Mouse (Mus musculus) C2C12 (cell line): ENCODE measurements around the gene Slc12a1. TPM values are rescaled to one million over a fixed set of nuclear protein-coding genes. Genes with fewer than 3 reads are reported as not detected.

ENCODE experiments used
- H3K27me3 ChIP-seq: one replicate; pipeline ENCODE4 v1.6.1; 2011; ENCODE audit not compliant: control insufficient read depth, insufficient read depth, insufficient read length
- H3K36me3 ChIP-seq: one replicate; pipeline ENCODE4 v1.6.1; 2011; ENCODE audit not compliant: control insufficient read depth, insufficient read depth
- H3K4me3 ChIP-seq: one replicate; pipeline ENCODE4 v1.5.1; 2011; ENCODE audit warnings: mild to moderate bottlenecking, control low read depth; ENCODE audit not compliant: poor library complexity, insufficient read depth, severe bottlenecking
- H3K79me2 ChIP-seq: one replicate; pipeline ENCODE4 v1.6.1; 2011; ENCODE audit not compliant: control insufficient read depth, insufficient read depth
- H3K79me3 ChIP-seq: one replicate; pipeline ENCODE4 v1.6.1; 2011; ENCODE audit warnings: low read depth, control low read depth
- H3ac ChIP-seq: one replicate; pipeline ENCODE3; 2011; ENCODE audit warnings: low read depth; ENCODE audit not compliant: control insufficient read depth, insufficient read length
- CEBPB ChIP-seq: IDR thresholded peaks from one replicate; pipeline ENCODE4 v1.6.1; 2011; ENCODE audit warnings: low read depth, mild to moderate bottlenecking, control low read depth, moderate library complexity
- CTCF ChIP-seq: IDR thresholded peaks from one replicate; pipeline ENCODE4 v1.5.1; 2011; ENCODE audit not compliant: control insufficient read depth, insufficient read depth, insufficient read length
- FOSL1 ChIP-seq: IDR thresholded peaks from one replicate; pipeline ENCODE4 v1.8.0; 2011; ENCODE audit warnings: mild to moderate bottlenecking, low read length; ENCODE audit not compliant: poor library complexity, insufficient read depth, severe bottlenecking
- MAX ChIP-seq: IDR thresholded peaks from one replicate; pipeline ENCODE4 v1.6.1; 2011; ENCODE audit warnings: mild to moderate bottlenecking, control low read depth
- MYOD1 ChIP-seq: IDR thresholded peaks from one replicate; pipeline ENCODE4 v1.6.1; 2011; ENCODE audit warnings: low read depth; ENCODE audit not compliant: control insufficient read depth, insufficient read length
- MYOG ChIP-seq: IDR thresholded peaks from one replicate; pipeline ENCODE4 v1.6.1; 2011; ENCODE audit not compliant: control insufficient read depth, insufficient read length; ENCODE audit errors: extremely low read depth
- USF1 ChIP-seq: IDR thresholded peaks from one replicate; pipeline ENCODE4 v1.6.1; 2011; ENCODE audit warnings: low read depth, mild to moderate bottlenecking, control low read depth, moderate library complexity
- polyA plus RNA-seq: library from polyadenylated mRNA; unstranded; fragments of >200 nt; fragmentation: generic; extraction: Trizol; gene quantifications from one replicate; pipeline ENCODE4 v1.2.1, GENCODE M21; 2012; ENCODE audit warnings: missing spikeins

The Slc12a1 gene
- polyA plus RNA-seq, 1 experiment = not detected

GRCm38 (mm10) chr2:125142336-125142735 is 10.0 kb upstream of the Slc12a1 start:
- Histone ChIP-seq H3K79me3 (no peaks in the 10 kb centered on the region), H3ac (no peak overlapping the region), H3K4me3 (no peak overlapping the region), H3K79me2 (no peaks in the 10 kb centered on the region), H3K27me3 (no peaks in the 10 kb centered on the region), H3K36me3 (no peaks in the 10 kb centered on the region)
- TF ChIP-seq MAX (no peak), CEBPB (no peak), CTCF (no peak), FOSL1 (no peak), MYOG (no peak), USF1 (no peak), MYOD1 (no peak)

- no peaks in the 10 kb centered on the region for H3K79me2 ChIP-seq
- TF ChIP-seq CTCF (no peak), MYOD1 (no peak), FOSL1 (no peak), USF1 (no peak), CEBPB (no peak), MAX (no peak), MYOG (no peak)
- H3K79me3 ChIP-seq = no peaks in the 10 kb centered on the region
- H3K27me3 ChIP-seq = no peaks in the 10 kb centered on the region
- no peak overlapping the region for H3ac ChIP-seq
- no peaks in the 10 kb centered on the region for H3K36me3 ChIP-seq
- no peak overlapping the region for H3K4me3 ChIP-seq
Measured at GRCm38 (mm10) chr2:125154294-125154693, 2.0 kb downstream of the Slc12a1 start.

DNA sequence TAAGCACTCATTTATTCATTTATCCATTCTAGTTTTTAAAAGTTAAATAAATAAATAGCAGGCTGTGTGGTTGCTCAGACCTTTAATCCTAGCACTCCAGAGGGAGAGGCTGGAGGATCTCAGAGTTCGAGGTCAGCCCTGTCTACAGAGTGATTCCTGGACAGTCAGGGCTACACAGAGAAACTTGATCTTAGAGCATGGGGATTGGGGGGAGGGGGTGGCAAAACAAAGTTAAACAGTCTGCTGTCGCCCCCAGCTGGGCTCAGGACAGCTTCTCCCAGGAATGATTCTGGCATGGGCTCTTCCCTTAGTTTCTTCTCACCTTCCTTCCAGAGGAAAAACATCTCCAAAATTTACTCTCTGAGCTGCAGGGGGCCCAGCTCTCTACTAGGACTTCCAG is 3.2 kb downstream of the Slc12a1 start:
- no peaks in the 10 kb centered on the region for H3K79me3 ChIP-seq
- no peak overlapping the region for H3K4me3 ChIP-seq

GRCm38 (mm10) chr2:125162012-125162470 is 9.7 kb downstream of the Slc12a1 start:
- Histone ChIP-seq H3K79me2 (no peaks in the 10 kb centered on the region), H3K79me3 (no peaks in the 10 kb centered on the region), H3ac (no peak overlapping the region), H3K27me3 (no peaks in the 10 kb centered on the region), H3K36me3 (no peaks in the 10 kb centered on the region), H3K4me3 (no peak overlapping the region)
- TF ChIP-seq USF1 (no peak), MAX (no peak), FOSL1 (no peak), MYOG (no peak), CEBPB (no peak), CTCF (no peak), MYOD1 (no peak)

More for the DNA sequence above, 3.2 kb downstream of the Slc12a1 start:
- no peaks in the 10 kb centered on the region for H3K79me2 ChIP-seq
- no peaks in the 10 kb centered on the region for H3K36me3 ChIP-seq
- no peak for TF ChIP-seq MYOG
- no peaks in the 10 kb centered on the region for H3K27me3 ChIP-seq
- H3ac ChIP-seq = no peak overlapping the region

DNA sequence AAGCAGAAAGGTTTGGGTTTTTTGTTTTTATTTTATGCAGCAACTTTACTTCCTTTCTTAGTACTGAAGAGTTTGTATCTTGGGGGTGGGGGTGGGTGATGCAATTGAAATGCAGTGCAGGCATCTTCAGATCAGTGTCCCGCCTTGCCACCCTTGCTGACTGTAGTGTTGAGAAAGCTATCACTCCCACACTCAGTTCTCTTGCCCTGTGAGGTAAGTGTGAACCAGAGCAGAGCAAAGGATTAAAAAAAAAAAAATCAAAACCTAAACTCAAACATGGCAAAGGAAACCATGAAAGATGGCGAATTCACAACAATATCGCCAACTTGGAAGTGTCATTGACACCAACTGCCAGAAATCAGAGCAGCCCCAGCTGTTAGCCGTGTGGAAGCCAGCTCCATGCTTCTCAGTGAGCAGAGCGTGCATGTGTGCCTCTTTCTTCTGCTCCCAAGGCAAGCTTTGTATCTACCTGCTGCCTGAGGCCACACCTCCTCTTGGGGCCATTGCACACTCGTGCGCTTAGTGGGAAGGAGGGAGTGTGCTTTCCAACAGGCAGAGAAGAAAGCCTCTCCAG is 26.0 kb downstream of the Slc12a1 start:
- H3K4me3 ChIP-seq = no peak overlapping the region
- TF ChIP-seq FOSL1 (no peak), CEBPB (no peak), USF1 (no peak), MYOD1 (no peak), MAX (no peak), CTCF (no peak), MYOG (no peak)
- no peaks in the 10 kb centered on the region for H3K27me3 ChIP-seq
- no peaks in the 10 kb centered on the region for H3K79me3 ChIP-seq
- no peak overlapping the region for H3ac ChIP-seq
- no peaks in the 10 kb centered on the region for H3K36me3 ChIP-seq
- H3K79me2 ChIP-seq = no peaks in the 10 kb centered on the region

DNA sequence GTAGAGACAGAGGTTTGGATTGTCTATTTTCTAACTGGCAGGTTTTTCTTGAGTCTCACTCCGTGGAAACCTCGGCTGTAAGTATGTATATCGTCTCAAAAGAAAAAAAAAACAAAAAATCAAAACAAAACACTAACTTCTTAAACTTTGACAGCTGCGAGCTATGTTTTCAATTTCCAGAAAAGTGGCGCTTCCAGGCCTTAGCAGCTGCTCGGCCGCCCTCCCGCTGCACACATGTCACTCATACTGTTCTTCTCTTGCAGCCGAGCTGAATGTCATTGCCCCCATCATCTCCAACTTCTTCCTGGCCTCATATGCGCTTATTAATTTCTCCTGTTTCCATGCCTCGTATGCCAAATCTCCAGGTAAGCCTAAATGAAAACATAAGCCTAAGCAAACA is 35.6 kb downstream of the Slc12a1 start:
- no peaks in the 10 kb centered on the region for H3K36me3 ChIP-seq
- TF ChIP-seq CEBPB = no peak
- TF ChIP-seq CTCF = no peak
- TF ChIP-seq MYOD1 = no peak
- no peak for TF ChIP-seq MYOG
- TF ChIP-seq USF1 = no peak
- no peak for TF ChIP-seq MAX
- TF ChIP-seq FOSL1 = no peak
- H3K4me3 ChIP-seq = no peak overlapping the region
- no peaks in the 10 kb centered on the region for H3K79me3 ChIP-seq
- no peaks in the 10 kb centered on the region for H3K79me2 ChIP-seq
- no peak overlapping the region for H3ac ChIP-seq
- no peaks in the 10 kb centered on the region for H3K27me3 ChIP-seq
